Mouse (Mus musculus): ENCODE results near the gene Dgcr2. TPM values are rescaled to one million over a fixed set of nuclear protein-coding genes. Genes with fewer than 3 reads are reported as not detected.

Dgcr2 gene
- total RNA-seq, 2 experiments from 2014 or later = 56.7 to 68.6 TPM

DNA sequence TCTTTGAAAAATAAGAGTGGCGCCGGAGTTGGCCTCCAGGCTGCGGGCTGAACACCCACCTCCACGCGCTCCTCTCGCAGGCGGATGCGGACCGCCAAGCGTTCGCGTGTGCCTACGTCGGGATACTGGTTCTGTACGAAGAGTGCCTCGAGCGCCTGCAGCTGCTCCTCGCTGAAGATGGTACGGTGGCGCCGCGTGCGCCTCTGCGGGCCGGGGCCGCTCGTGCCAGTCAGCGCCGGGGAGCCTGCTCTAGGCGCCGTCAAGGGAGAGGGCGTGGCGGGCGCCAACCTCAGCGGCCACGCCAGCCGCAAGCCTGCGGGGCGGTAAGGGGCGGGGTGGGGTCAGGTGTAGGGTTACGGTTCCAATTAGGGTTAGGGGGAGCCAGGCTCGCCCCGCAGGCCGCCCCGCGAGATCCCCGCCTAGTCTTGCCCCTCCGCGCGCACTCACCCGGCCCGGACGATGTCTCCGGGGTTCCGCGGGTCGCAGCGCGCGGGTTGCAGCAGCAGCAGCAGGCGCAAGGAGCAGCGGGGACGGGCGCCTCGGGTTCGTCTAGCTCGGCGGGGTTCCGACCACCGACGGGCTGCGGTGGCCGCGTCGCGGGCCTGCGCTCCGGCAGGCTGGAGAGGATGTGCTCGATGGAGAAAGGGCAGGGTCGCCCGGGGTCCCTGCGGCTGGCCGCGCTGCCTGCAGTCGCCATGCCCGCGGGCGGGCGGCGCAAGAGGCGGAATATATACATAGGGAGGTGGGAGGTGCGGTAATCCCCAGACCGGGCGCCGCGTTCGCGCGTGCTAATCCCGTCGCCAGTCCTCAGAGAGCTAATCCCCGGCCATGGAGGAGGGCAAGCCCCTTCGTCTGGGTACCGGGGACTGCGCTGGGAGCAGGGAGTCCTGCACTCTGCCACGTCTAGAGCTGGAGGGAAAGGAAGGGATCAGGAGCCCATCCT is 16.2 kb upstream of the Dgcr2 start, which contains the start of gene Gsc2:
Gsc2 (minus strand) TSS at position 753 of the 943 bp plus-strand sequence.
- DNase-seq (ENCODE audit: low spot score in 2 of 2) = no peak

DNA sequence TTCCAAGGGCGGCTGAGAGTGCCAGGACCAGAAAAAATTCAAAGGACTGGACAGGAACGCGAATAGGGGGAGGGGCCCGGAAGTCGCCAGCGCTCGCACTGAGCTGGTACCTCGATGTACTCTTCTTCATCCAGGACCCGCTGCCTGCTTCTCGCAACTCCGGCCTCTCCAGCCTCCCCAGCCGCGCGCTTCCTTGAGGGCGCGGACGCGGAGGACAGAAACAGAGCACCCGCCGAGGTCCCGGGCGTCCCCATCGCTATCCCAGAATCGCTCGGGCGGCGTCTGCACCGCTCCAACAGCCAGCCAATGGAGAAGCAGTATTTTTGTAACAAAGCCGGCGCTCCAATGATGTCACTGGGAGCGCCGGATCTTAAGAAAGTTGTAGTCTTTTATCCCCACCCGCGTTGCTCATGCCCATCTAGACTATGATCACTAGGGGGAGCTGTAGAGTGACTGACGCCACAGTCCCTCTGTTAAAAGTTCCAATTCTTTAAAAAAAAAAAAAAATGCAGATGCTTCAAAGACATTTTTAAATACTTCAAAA is 12.8 kb upstream of the Dgcr2 start, which contains the start of gene Ess2:
Ess2 (minus strand) TSS at position 297 of the 544 bp plus-strand sequence.
- peak; percentile 80 to 81 for DNase-seq (ENCODE audit: low spot score in 2 of 2)

DNA sequence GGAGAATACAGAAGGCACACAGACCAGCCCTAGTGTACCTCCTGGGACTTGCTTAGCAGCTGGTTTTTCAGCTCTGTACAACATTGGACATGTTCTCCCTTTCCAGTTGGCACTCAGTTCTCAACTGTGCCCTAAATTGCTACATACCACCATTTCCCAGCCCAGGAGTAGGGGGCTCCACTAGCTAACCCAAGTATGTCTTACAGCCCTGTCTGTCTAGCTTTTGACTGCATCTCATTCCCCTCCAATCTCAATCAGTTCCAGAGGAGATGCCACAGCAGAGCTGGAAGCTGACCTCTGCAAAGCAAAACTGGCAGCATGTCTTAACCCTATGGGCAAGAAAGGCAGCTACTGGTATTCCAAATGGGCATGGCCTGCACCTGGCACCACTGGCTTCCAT is 2.3 kb downstream of the Dgcr2 start:
- no peak for DNase-seq (ENCODE audit: low spot score in 2 of 2)

DNA sequence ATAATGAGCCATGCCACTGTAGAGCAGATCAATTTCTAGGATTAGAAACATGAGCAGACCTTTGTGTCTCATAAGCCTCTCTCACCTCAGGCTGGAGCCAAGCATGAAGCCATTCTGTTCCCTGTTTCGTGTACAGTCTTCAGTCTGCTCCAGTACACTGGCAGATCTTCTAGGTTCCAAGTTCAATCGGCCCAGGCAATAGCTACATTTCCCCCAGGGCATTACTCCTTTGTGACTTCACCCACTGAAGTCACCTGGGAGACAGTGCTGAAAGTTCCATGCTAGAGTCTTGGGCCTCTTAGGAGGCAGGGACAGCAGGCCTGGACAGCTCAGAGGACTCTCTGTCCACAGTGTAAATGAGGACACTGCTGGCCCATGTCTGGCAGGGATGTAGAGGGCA is 4.4 kb downstream of the Dgcr2 start, which contains the start of gene Tssk1:
Tssk1 (plus strand) TSS at position 301 of the 400 bp plus-strand sequence.
- no peak for DNase-seq (ENCODE audit: low spot score in 2 of 2)

DNA sequence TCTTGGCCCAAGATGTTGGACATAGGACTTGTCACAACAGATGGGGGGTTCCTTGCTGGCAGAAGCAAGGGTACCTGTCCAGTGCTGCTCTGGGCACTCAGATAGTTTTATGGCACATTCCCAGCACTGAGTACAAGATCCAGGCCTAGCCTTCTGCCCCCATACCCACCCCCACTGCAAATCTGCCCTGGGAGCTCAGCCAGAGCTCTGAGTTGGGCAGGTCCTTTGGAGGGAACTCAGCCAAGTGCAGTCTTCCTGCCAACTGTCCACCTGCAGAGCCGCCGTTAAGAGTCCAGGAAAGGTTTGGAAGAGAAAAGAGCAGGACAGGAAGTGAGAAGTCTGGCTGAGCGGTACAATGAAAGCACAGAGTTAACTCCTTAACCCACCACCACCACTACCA is 5.8 kb downstream of the Dgcr2 start:
- no peak for DNase-seq (ENCODE audit: low spot score in 2 of 2)

DNA sequence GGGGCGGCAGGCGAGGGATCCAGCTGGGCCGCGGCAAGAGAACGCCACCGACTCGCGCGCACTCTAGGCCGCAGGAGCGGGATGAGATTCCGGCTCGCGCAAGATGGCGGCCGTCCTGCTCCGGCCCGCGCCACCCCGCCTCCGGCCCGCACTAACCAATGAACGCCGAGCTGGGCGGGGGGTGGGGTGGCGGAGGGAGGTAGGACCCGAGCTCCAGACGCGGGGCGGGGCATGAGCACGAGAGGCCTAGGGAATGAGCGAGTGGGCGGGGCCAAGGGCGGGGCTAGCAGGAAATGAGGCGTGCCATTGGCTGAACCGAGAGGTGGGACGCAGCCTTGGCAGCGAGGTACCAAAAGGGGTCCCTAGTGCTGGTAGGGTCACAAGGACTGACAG is 6.8 kb downstream of the Dgcr2 start, which contains the start of gene Gm20518:
Gm20518 (minus strand) TSS at position 105 of the 393 bp plus-strand sequence.
- DNase-seq (ENCODE audit: low spot score in 2 of 2) = peak; percentile 97 to 99

DNA sequence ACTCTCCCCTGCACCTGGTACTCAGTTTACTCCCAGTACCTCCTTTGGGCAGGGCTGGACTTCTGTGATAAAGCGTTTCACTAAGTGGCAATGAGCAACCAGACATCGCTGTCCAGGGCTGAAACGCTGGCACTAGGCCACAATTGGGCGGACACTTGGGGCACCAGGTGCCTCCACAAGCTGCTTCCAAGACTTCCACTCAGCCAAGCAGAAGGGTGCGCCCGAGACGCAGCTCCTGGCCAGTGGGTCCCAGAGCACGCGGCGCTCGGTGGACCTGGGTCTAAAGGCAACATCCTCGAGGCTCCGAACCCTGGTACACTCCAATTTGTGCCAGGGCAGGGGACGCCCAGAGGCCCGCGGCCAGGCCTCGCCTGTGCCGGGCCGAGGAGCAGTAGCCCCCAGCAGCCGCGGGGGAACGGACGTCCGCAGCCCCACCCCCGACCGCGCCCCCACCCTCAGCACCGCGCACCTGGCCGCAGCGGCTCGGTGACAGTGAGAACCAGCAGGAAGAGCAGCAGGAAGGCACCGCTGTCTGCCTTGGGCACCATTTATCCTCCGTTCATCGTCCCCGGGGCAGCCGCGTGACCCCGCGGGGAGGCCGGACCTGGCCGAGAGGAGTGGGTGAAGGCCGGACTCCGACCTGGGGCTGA is 7.3 kb downstream of the Dgcr2 start:
- DNase-seq (ENCODE audit: low spot score in 2 of 2) = peak; percentile 70 to 73

DNA sequence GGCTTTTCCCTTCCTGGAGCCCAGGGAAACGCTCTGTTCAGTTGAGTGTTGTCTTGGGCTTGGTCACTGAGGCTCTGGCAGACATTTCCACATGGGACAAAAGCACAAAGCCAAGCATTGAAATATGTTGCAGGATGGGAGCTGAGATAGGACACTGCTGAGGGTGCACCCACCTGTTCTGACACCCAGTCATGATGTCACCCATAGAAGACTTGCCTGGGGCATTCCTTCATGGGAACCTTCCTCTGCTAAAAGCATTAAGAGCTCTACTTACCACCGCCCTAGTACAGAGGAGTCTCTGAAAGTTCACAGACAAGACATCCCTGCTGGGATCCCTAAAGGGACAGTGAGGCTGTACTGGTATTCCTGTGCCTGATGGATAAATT is 8.0 kb downstream of the Dgcr2 start:
- no peak for DNase-seq (ENCODE audit: low spot score in 2 of 2)

DNA sequence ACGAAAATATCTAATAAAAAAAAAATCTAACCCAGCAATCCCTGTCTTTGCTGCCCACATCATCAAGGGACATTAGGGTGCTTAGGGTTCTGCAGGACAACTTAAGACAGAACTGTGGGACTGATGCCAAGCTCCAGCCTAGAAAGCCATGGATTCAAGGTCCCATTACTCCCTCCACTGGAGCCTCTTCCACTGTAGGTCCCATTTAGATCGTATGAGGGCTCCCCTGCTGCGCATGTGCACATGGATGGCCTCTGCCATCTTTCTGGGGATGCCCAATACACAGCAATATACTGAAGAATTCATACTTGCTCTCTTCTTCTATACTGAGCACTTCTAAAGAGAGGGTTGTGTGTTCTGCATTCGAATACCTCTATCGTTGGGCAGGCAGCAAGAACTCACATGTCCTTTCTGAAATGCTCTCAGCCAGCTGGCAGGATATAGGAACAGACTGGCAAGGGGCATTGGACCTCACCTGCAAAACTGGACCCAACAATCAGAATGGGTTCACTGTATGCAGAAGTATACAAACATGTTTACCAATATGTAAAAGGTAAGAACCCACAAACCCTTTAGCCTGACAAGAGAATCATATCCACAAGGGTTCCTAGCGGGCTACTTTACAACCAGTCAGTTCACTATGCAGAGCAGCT is 8.5 kb downstream of the Dgcr2 start:
- DNase-seq (ENCODE audit: low spot score in 2 of 2) = no peak

DNA sequence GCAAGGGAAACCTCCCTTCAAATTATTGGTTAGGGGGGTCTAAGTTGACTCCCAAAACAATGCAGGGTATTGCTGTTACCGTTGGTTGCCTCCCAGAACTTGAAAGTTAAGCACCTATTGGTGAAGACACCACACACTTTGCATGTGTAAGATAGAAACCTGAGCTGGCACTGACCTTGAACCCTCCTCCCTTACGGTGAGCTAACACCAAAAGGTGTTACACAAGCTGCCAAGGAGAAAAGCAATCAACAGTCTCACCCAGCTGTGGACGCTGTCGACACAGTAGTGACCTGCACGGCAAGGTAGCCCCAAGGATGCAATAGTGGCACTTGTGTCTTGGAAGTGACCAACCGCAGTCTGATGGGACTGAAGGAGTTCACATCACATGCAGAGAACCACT is 14.2 kb downstream of the Dgcr2 start:
- no peak for DNase-seq (ENCODE audit: low spot score in 2 of 2)

DNA sequence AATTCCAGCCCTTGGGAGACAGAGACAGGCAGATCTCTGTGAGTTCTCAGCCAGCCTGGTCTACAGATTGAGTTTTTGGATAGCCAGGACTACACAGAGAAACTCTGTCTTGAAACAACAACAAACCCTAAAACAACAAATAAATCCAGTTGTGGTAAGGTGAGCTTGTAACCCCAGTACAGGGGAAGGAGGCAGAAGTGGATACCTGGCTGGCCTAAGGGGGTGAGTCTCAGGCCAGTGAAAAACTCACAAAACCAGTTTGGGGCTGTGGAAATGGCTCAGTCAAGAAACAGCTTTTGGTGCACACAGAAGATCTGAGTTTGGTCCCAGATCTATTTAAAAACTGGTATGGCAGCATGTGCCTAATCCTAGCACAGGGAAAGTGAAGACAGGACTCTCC is 16.2 kb downstream of the Dgcr2 start:
- DNase-seq (ENCODE audit: low spot score in 2 of 2) = no peak

DNA sequence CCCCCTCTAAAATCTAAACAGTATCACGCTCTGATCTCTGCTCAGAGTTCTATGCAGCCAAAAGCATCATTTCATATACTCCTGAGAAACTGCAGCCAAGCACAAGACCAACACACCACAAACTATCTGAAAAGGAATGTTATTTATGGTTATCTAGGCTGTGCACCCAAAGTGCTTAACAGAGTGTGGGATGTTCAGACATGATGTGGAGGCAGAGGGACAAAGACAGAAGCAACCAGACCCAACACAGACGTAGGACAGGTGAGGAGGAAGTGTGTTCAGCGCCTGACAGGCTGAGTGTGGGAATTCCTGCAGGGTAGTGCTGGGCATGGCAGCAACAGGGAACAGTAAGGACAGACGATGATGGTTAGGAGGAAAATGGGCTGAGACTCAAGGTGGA is 18.8 kb downstream of the Dgcr2 start:
- no peak for DNase-seq (ENCODE audit: low spot score in 2 of 2)

DNA sequence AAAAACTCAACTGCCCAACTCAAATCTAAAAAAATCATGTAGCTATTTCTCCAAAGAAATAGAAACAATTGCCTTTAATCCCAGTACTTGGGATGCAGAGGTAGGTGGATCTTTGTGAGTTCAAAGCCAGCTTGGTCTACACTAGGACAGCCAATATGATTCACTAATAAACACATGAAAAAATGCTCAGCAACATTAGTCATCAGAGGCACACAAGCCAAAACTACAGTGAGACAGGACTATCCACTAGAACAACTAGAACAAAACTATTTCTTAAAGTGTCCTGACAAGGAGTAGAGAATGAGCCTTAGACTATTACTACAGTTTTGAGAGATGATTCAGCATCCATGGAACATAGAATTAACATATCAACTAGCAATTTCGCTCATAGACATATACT is 22.3 kb downstream of the Dgcr2 start:
- no peak for DNase-seq (ENCODE audit: low spot score in 2 of 2)

DNA sequence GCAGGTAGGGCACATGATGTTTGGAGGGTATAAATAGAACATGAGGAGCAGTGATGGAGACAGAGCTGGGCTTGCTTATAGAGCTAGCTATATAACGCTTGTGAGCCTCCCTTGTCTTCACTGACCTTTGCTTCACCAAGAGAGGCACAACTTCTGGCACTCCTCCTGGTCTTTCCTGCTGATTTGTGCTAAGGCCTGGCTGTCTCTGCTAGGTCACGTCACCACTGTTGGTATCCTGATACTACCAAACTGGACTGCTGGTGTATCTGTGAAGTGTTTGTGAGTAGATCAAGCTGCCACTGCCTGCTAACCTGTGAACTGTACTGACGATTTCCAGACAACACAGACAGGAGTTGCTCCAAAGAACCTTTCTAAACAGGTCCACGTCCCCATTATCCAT is 23.2 kb downstream of the Dgcr2 start:
- no peak for DNase-seq (ENCODE audit: low spot score in 2 of 2)

DNA sequence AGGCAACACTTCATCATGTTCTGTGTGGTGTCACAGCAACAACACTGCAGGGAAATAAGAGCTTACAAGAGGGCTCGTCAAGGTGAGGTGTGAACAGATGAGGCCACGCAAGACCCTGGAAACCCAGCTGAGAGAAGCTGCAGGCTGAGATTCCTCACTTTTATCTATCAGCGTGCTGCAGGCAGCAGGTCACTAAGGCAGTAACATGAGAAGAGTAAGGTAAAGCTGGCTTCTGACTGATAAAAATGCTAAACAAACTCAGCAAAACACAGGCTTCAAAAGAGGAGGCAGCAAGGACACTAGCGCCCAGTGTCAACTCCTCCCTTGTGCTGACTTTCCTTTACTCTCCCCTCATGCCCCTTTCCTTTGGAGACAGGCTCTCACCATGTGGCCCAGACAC is 25.4 kb downstream of the Dgcr2 start:
- no peak for DNase-seq (ENCODE audit: low spot score in 2 of 2)

DNA sequence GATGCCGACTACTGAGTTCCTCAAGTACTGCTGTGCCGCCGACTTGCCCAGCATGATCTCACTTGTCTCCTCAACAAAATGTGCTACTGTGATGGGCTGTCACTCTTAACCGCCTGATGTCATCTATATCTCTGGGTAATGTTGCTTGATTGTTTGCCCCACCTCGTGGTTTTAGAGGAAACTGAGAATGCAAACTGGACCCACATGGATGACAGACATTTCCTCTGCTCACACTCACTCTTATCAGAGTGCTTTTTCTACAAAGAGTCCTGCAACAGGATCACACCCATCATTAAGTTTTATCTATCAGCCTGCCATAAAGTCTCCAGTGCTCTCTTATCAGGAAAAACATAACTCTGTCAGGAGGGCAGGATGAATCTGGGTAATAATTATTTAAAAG is 27.1 kb downstream of the Dgcr2 start:
- DNase-seq (ENCODE audit: low spot score in 2 of 2) = no peak

DNA sequence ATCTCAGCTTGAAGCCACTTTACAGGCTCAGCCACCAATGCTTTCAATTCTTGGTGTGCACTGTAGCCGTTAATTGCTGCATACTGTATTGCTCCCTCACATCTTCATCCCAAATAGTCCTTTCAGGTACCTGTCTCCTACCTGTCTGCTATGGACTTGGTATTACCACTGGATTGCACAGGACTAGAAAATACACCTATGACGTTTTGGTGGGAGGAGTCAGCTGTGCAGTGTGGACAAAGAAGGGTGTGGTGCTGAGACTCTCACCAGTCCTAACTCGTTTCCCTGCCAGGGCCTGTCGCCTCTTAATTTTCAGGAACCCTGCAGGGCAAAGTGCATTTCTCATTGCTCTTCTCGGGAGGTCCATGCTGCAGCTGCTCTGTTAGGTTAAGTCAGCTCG is 32.6 kb downstream of the Dgcr2 start:
- DNase-seq (ENCODE audit: low spot score in 2 of 2) = no peak

DNA sequence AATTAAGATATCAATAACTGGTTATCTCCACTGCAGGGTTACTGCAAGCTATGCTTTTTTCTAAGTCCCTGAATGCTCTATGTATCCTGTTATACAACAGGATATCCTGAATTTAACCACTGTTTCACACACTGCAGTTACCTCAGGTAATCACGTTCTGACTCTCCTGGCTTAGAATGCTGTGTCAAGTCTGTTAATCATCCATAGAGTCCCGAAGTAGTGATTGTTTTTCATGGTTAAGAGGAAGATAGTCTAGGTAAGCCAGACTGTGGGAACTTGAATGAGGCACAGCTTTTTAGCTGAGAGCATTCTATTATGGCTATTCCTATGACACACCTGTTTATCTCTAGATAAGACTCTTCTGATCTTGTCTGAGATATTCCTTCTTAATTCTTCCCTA is 33.1 kb downstream of the Dgcr2 start:
- DNase-seq (ENCODE audit: low spot score in 2 of 2) = no peak

DNA sequence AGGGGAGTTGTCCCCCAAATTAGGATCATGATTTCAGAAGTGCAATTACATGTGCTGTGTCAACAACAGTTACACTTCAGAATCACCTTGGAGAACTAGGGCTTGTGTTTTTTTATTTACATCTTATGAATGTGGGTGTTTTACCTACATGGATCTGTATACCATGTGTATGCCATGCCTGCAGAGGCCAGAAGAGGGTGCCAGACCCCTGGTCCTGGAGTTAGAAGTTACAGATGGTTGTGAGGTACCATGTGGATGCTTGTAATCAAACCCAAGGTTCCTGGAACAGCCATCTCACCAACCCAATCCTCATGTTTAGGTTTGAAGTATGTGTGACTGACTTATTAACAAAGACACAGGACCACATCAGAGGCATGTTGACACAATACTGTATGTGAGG is 39.8 kb downstream of the Dgcr2 start:
- no peak for DNase-seq (ENCODE audit: low spot score in 2 of 2)

DNA sequence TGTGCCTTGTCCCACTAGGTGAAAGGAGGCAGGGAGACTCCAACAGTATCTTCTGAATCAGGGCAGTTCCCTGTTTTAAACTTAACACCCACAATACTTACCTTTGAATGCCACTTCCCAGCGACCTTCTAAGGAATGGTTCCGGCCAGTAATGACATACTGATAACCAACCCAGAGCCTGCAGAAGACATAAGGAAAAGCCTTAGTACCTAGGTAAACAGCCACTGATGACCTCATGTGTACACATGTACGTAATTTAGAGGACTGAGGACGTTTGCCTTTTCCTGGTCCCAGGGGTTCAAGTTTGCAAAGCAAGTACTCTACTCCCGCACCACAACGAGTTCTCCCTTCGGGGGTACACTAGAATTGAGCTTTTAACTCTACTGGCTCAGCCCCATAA is 41.2 kb downstream of the Dgcr2 start:
- DNase-seq (ENCODE audit: low spot score in 2 of 2) = peak in 1 of 2 experiments; percentile 13

DNA sequence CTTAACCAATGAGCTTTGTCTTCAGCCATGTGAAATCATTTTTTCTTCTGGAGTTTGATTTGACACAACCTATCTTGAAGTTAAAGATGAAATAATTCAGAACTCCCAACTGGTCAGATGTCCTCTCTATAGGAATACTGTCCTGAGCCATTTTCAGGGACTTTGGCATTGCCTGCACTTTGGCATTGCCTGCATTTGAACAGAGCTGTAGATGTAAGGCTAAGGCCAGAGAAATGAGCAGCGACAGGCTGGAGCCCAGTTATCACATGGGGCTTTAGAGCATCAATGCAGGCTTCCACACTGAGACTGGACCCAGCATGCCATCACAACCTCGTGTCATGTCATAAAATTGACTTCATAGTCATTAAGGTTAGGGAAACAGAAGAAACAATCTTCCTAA is 45.1 kb downstream of the Dgcr2 start:
- no peak for DNase-seq (ENCODE audit: low spot score in 2 of 2)
